Mouse (Mus musculus) lung, embryonic 16.5 days (tissue): ENCODE measurements around the gene 5730596B20Rik. TPM values are rescaled to one million over a fixed set of nuclear protein-coding genes. Genes with fewer than 3 reads are reported as not detected.
A peak's percentile ranks its signal among the peaks of the same experiment; 100 is the strongest.

Experiments used
- microRNA counts: library from miRNA; unstranded; fragments of <30 nt; microRNA quantifications from one replicate; lab custom pipeline; 2016
- microRNA-seq: library from miRNA; unstranded; fragments of <30 nt; microRNA quantifications from one replicate; pipeline ENCODE4, GENCODE M21; 2016
- polyA plus RNA-seq: library from polyadenylated mRNA; unstranded; fragments of >200 nt; fragmentation: Nextera tagmentation; extraction: Ambion mirVana; gene quantifications from 2 replicates; pipeline ENCODE4 v1.2.1, GENCODE M21; 2015

Gene 5730596B20Rik
- polyA plus RNA-seq, 1 experiment from 2014 or later = 2.5 TPM

MicroRNAs within 50 kb of the gene (microRNA counts, 519-probe panel; counts per million panel counts)
- microRNA mmu-miR-196b (lab: Ali Mortazavi, UCI) = 1,826 counts per million, percentile 30 among the panel's probes with 10 or more counts

Small RNAs within 50 kb of the gene (microRNA-seq; reads per million reads assigned to microRNA genes)
- gene Mir196b = 56.3 reads per million, percentile 44 among the genes with 10 or more reads in this experiment

Other genes starting within 250 kb of the 5730596B20Rik start
- 68.7 and 71.7 TPM in 2 replicates for gene Skap2, start 164.9 kb upstream of the 5730596B20Rik start, polyA plus RNA-seq
- gene Hoxa1, start 19.2 kb upstream of the 5730596B20Rik start, polyA plus RNA-seq = 1.4 and 1.6 TPM in 2 replicates
- 9.5 and 10.2 TPM in 2 replicates for gene Hoxa2, start 12.7 kb upstream of the 5730596B20Rik start, polyA plus RNA-seq
- gene Hoxa4, start 14.3 kb downstream of the 5730596B20Rik start, polyA plus RNA-seq = 2.4 and 2.7 TPM in 2 replicates
- 32.3 and 36.3 TPM in 2 replicates for gene Hoxa5, start 27.1 kb downstream of the 5730596B20Rik start, polyA plus RNA-seq
- 2.0 and 2.2 TPM in 2 replicates for gene Hoxa6, start 31.2 kb downstream of the 5730596B20Rik start, polyA plus RNA-seq
- gene Hoxa3, start 35.8 kb downstream of the 5730596B20Rik start, polyA plus RNA-seq = 6.6 and 7.6 TPM in 2 replicates
- not detected in 2 replicates for gene Gm28308, start 35.8 kb downstream of the 5730596B20Rik start, polyA plus RNA-seq
- 5.8 and 6.9 TPM in 2 replicates for gene Hoxa7, start 44.4 kb downstream of the 5730596B20Rik start, polyA plus RNA-seq
- 0.06 and 0.41 TPM in 2 replicates for gene Hoxa9, start 53.6 kb downstream of the 5730596B20Rik start, polyA plus RNA-seq
- 0.21 TPM in 1 of 2 replicates, not detected in the other for gene Hoxa10, start 63.4 kb downstream of the 5730596B20Rik start, polyA plus RNA-seq
- gene Hoxa11, start 68.3 kb downstream of the 5730596B20Rik start, polyA plus RNA-seq = not detected in 2 replicates
- gene Hoxa13, start 83.4 kb downstream of the 5730596B20Rik start, polyA plus RNA-seq = not detected in 2 replicates
- gene Evx1, start 136.0 kb downstream of the 5730596B20Rik start, polyA plus RNA-seq = not detected in 2 replicates